Mouse (Mus musculus): ENCODE measurements around the gene Ccdc148.

- no peak for TF ChIP-seq CTCF (IDR thresholded peaks at IDR 0.05; ENCODE audit: insufficient read depth, low read length)
- TF ChIP-seq POLR2A (IDR thresholded peaks at IDR 0.05; ENCODE audit: borderline replicate concordance, extremely low read depth, low read depth, low read length) = no peak
Measured at GRCm38 (mm10) chr2:59205092-59205491, 44.6 kb upstream of the Ccdc148 start.

Data from lung, adult 2 months (tissue).